ENCODE assay signal across 10 mouse cellular contexts in the genomic region with DNA sequence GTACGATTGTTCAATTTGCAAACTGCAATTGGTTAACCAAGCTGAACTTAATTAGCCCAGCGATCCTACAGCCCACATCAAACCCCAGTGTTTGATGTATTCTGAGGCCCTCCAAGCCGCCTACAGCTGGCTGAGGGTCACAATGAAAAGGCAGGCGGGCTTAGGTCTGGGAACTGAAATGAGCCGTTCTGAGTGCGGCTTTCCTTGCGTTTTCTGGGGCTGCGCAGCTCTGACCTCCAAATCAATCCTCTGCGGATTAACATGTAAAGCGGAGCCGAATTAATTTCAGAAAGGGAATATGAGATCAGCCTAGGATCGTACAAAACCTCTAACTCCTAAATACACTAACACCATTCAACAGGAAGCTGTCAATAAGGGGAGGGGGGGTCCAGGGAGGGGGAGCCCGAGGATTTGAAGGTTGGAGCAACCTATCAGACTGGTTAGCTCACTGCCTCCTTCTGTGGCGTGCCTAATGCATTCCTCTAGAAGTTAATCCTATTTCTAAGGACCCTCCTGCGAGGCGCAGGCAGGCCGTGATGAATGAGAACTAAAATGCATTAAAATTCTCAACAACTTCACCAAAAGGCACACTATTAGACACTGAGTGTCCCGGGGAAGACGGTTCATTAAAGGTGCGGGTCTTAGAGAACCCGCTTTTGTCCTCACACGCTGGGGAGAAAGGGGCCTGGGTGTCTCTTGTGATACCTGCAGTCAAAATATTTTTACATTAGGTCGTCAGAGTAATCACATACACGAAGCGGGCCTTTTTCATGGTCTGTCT.
DNase-seq lines count a peak whose midpoint lies in the region; ATAC-seq and TF ChIP-seq lines count a peak whose summit lies in the region.
"Had no signal": no experiment of that assay in that cellular context is flagged by ENCODE, and none has a peak within 500 bp of the region (broad histone marks: within the 10 kb centered on the region; RNA-seq: fewer than 3 reads in every experiment).

No protein-coding gene starts in this region.

- no peaks in the 10 kb centered on the region for H3K36me3 ChIP-seq in E14TG2a.4 (ENCODE audit: insufficient read depth, low read length)
- no peaks in the 10 kb centered on the region for H3K36me3 ChIP-seq in hindbrain, embryonic 10.5 days
- no peaks in the 10 kb centered on the region for H3K36me3 ChIP-seq in midbrain, embryonic 12.5 days

- no peak for TF ChIP-seq CTCF in E14TG2a.4 (conservative IDR thresholded peaks at IDR 0.05; ENCODE audit: low read length)

- WGBS in hindbrain, embryonic 10.5 days = 12% methylated on average over 25 of the region's 25 CpGs
- 3% methylated on average over 25 of the region's 25 CpGs for WGBS in midbrain, embryonic 12.5 days

- peak overlapping the region; percentile 5; the same call in 1 of the 2 replicates for H3K4me3 ChIP-seq in E14TG2a.4 (replicated peaks; ENCODE audit: low read length)
- peak overlapping the region; percentile 39 for H3K4me3 ChIP-seq in hindbrain, embryonic 10.5 days
- 0 out of 2 replicates have a peak overlapping the region, but pooled peaks have one; percentile 3 for H3K4me3 ChIP-seq in midbrain, embryonic 12.5 days

- H3K27me3 ChIP-seq in E14TG2a.4 (ENCODE audit: insufficient read depth, low read length) = peaks cover 13% of the 10 kb centered on the region
- H3K27me3 ChIP-seq in hindbrain, embryonic 10.5 days (ENCODE audit: insufficient read depth, poor library complexity, severe bottlenecking) = peaks cover 95% of the 10 kb centered on the region
- peaks cover 84% of the 10 kb centered on the region for H3K27me3 ChIP-seq in midbrain, embryonic 12.5 days

- no peak overlapping the region for H3K9ac ChIP-seq in midbrain, embryonic 12.5 days (replicated peaks)

- H3K4me2 ChIP-seq in midbrain, embryonic 12.5 days (replicated peaks) = peak overlapping the region; percentile 41

- DNase-seq in embryo, embryonic 9.5 days (ENCODE audit: extremely low spot score) = peak; percentile 50
- peak; percentile 43 for DNase-seq in hindbrain, embryonic 10.5 days (ENCODE audit: low spot score)
- DNase-seq in lung, postnatal 36 days = no peak
- no peak for DNase-seq in frontal cortex, postnatal 10 days (ENCODE audit: low spot score in 2 of 2)
- no peak for DNase-seq in right cerebral cortex, postnatal 36 days (ENCODE audit: low spot score in 2 of 2)
- no peak for DNase-seq in layer of hippocampus, adult 8-10 months (ENCODE audit: low spot score in 2 of 2)
- DNase-seq: layer of hippocampus, postnatal 36 days had no signal

- ATAC-seq in midbrain, embryonic 12.5 days (ENCODE audit: low FRiP score, low read depth) = peak; percentile 87
- ATAC-seq: CD4-positive, CD25-positive, alpha-beta regulatory T cell, adult 4 months had no signal

- H3K4me1 ChIP-seq in E14TG2a.4 (replicated peaks; ENCODE audit: low read depth, low read length) = peaks cover 26% of the 10 kb centered on the region
- H3K4me1 ChIP-seq in hindbrain, embryonic 10.5 days (replicated peaks) = peaks cover 44% of the 10 kb centered on the region
- peaks cover 45% of the 10 kb centered on the region for H3K4me1 ChIP-seq in midbrain, embryonic 12.5 days

- no peaks in the 10 kb centered on the region for H3K9me3 ChIP-seq in E14TG2a.4 (ENCODE audit: low read length)
- no peaks in the 10 kb centered on the region for H3K9me3 ChIP-seq in hindbrain, embryonic 10.5 days
- no peaks in the 10 kb centered on the region for H3K9me3 ChIP-seq in midbrain, embryonic 12.5 days

- H3K27ac ChIP-seq in hindbrain, embryonic 10.5 days = peak overlapping the region; percentile 46; the same call in 1 of the 2 replicates
- H3K27ac ChIP-seq in midbrain, embryonic 12.5 days (replicated peaks) = peak overlapping the region; percentile 63

Comparison
In these comparisons a context has a peak if more than half of its experiments do, and no peak if none do; other contexts are left out.
1. DNase-seq: peak in embryo, embryonic 9.5 days (single experiment) and hindbrain, embryonic 10.5 days (single experiment); none in lung, postnatal 36 days (single experiment), frontal cortex, postnatal 10 days (0 of 2), right cerebral cortex, postnatal 36 days (0 of 2) and layer of hippocampus, adult 8-10 months (0 of 2).
2. Peak in every context shown above with its lines, with median percentiles within 50 percentile points of each other: H3K4me3 ChIP-seq.